Mouse (Mus musculus) CD8-positive naive resting alpha-beta T cell, adult 2 months (primary cell): ENCODE results near the gene Dbh.
A peak's percentile ranks its signal among the peaks of the same experiment; 100 is the strongest.

ENCODE experiments used
- DNase-seq, 2 experiments: peaks; one replicate each; pipeline ENCODE4 v3.0.0; 2022; ENCODE audit warnings: low read depth in 2 of 2, low spot score in 2 of 2

Dbh gene

DNA sequence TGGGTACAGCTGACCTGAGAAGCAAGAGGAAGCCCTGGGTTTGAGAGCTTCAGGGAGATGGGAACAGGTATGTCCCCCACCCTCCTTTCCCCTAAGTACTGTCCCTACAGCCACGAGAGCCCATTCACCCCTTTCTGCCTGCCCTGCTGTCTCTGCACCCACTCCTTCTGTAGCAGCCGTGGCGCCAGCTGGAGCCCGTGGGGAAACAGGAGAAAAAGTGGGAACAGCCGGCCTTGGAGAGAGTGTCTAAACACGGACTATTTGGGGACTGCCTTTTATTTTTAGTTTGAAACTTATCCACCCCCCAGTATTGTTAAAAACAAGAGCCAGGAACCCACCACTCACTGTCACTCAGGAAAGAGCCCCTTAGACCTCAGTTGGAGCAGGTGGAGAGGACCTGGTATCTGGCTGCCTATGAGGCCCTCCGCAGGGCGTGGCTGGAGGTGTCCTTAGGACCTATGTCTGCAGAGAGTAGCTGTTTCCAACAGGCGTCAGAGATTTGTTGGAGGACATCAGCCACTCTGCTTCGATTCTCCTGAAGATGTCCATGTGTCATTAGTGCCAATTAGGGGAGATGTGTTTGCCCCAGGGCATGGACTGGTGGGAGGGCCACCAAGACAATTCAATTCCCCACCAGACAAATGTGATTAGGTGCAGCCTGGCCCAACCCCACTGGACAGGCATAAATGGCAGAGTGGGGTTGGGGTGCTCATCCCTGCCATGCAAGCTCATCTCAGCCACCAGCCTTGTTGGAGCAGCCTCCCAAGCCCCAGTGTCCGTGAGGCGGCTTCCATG is at the start of gene Dbh:
TSS of gene Dbh (plus strand) at position 438 of the 795 bp plus-strand sequence.
- DNase-seq = no peak

DNA sequence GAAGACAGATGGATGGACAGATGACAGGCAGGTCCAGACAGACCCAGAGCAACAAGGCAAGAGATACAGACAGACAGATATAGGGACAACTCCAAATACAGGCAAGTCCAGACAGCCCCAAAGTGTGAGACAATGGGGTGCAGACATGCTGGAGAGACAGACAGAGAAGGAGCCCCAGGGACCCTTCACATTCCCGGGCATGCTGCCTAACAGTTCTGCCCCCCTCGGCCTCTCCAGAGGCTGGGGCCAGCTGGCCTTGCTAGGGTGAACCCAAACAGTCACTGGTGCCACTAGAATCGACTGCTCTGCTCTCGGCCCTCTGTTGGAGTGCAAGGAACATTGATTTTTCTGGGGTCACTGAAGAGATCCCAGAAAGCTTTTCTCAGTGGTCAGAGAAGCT is 46.6 kb upstream of the Dbh start:
- DNase-seq = no peak

GRCm38 (mm10) chr2:27119766-27120165 is 45.3 kb upstream of the Dbh start:
- DNase-seq = no peak

DNA sequence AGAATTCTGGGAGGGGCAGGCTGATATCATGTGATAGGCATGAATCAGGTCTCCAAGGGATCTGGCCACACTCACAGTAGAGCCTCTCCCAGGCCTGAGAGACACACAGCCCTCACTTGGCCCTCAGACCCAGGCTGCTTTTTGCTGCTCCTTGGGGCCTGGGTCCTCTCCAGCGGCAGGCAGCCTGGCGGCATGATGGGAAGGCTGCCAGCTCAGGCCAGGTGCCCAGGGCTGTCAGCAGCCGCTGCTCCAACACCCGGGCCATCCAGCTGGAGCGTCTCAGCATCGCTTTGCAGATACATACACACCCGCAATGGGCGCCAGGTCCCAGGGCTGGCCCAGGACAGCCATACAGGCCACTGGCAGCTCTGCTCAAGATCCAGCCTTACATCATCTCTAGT is 44.8 kb upstream of the Dbh start:
- DNase-seq = no peak

GRCm38 (mm10) chr2:27121626-27122355 is 43.2 kb upstream of the Dbh start:
- DNase-seq = peak; percentile 35 to 51

GRCm38 (mm10) chr2:27122578-27122977 is 42.5 kb upstream of the Dbh start:
- no peak for DNase-seq

- DNase-seq = no peak
Measured at GRCm38 (mm10) chr2:27123121-27123520, 41.9 kb upstream of the Dbh start.

- DNase-seq = peak; percentile 62 to 68
Measured at GRCm38 (mm10) chr2:27125979-27126378, 39.1 kb upstream of the Dbh start.

GRCm38 (mm10) chr2:27126496-27126895 is 38.5 kb upstream of the Dbh start:
- no peak for DNase-seq

DNA sequence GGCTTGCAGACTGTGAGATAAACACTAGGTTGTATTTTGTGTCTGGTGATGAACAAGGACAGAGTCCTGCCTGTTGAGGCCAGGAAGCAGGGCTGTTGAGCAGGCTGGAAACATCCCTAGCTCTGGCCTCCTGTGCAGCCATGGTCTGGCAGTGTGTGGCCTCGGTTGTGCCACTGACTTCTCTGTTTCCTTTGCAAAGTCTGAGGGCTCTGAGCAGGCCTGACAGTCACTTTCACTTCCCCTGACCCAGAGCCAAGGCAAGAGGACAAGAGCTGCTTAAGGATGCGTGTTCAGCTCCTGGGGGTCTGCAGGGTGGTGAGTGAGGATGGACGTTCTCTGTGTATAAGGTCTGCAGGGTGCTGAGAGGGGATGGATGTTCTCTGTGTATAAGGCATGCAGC is 36.0 kb upstream of the Dbh start:
- DNase-seq = no peak

DNA sequence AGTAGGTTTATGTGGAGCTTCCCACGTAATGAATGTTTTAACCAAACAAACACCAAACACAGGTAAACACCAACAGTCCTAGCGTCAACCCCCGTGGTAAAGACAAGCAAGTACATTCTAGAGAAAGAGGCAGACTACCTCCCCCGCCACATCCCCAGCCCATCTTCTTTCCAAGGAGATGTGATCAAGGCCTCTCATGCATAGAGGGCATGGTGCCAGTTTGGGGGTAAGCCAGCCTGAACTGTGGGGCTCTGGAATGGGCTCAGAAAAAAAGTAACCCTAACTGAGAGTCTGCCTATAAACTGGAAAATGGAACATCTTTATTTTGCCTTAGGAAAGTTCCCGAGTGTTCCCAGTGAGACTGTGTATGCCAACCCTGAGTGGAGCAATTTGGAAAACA is 29.1 kb upstream of the Dbh start:
- DNase-seq = no peak

DNA sequence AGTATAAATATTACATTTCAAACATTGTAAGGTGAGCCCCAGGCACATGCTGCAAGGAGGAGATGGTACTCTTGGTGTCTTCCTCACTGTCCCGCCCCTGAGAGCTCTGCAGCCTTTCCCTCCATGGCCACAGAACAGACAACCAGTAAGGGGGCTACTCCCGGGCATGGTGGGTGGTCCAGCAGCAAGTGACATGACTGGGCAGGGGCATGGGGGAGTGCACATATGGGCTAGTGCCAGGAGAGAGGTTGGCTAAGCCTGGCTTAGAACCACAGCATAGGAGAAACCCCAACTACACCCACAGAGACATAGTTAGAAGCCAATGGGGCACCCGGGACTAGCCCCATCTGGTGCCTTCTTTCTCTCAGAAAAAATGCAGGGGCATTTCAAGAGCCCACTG is 28.7 kb upstream of the Dbh start:
- no peak for DNase-seq

- no peak for DNase-seq
Measured at GRCm38 (mm10) chr2:27136789-27137188, 28.2 kb upstream of the Dbh start.

GRCm38 (mm10) chr2:27138356-27138755 is 26.7 kb upstream of the Dbh start:
- no peak for DNase-seq

GRCm38 (mm10) chr2:27141950-27142693 is 22.9 kb upstream of the Dbh start, which contains the start of gene Fam163b:
Gene Fam163b (minus strand): TSS chr2:27142491.
- no peak for DNase-seq

GRCm38 (mm10) chr2:27144957-27145356 is 20.1 kb upstream of the Dbh start:
- no peak for DNase-seq

DNA sequence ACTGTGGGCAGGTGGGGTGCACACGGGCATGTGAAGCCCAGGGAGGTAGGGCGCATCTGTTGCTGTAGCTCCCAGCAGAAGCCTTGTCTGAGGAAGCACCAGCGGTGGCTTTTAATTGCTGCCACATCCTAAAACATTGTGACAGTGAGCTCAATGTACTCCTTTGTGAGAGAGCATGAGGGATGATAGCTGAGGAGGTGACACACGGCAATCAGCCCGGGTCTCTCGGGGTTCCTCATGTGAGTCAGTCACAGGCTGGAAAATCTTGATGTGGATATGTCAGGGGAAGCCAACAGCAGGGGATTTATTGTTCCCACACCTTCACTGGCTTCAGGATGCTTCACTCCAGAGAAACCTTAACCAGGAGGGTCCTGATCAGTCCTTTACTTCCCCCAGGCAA is 18.2 kb upstream of the Dbh start:
- no peak for DNase-seq

DNA sequence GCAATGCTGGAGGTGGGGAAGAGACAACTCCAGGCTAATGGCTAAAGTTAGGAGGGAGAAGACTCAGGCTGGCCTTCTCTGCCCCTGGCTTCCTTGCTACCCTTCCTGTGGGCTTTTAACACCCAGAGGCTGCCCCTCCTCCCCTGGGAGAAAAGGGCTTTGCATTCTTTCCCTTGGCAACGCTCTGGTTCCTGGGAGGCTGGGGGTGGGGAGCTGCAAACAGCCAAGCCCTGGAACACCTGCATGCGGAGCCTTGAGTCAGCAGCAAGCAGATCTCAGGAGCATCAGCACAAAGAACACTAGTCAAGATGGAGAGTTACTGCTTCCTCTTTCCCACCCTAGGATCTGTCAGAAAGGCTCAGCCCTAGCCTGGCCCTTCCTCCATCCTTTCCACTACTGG is 15.6 kb upstream of the Dbh start:
- no peak for DNase-seq

- no peak for DNase-seq
Measured at GRCm38 (mm10) chr2:27154466-27155185, 10.4 kb upstream of the Dbh start.

GRCm38 (mm10) chr2:27156596-27156995 is 8.4 kb upstream of the Dbh start:
- no peak for DNase-seq

DNA sequence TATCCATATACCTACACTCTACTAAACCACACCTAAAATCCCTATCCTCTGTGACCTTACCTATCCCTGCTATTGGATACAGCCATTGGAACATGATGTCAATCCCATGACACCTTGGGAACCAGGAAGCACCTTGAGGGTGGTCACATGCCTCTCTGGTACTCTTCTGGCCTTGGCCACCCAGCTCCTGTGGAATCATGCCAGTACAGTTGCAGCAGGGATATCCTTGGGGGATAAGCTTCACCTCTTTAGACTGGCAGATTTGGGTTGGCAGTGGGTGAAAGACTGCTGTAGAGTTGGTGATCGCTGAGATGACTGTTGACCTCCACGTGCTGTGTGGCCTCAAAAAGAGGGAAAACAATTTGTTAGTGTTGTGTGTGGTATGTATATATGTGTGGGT is 3.5 kb upstream of the Dbh start:
- no peak for DNase-seq
